In the genomic region with DNA sequence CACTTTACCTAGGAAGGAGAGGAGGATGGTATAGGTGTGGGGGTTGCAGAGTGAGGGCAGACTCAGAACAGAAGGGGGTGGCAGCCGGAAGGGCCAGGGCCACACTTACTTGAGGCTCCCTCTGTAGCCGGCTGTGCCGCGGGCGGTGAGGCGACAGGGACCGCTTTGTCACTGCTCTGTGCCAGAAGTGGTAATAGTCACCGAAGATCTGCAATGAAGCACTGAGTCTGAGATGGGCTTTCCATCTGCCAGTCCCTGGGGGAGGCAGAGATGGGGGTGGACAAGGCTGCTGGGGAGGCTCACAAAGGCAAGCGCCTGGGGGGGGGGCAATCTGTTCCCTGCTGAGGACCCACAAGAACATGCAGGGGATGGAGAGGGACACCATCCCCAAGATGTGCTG, we compare ENCODE assay signal across 24 mouse cellular contexts. TPM values are rescaled to one million over a fixed set of nuclear protein-coding genes. Genes with fewer than 3 reads are reported as not detected.
DNase-seq lines count a peak whose midpoint lies in the region; ATAC-seq and TF ChIP-seq lines count a peak whose summit lies in the region.
"Had no signal": no experiment of that assay in that cellular context is flagged by ENCODE, and none has a peak within 500 bp of the region (broad histone marks: within the 10 kb centered on the region; RNA-seq: fewer than 3 reads in every experiment).

No protein-coding gene starts in this region.

- peak; percentile 51 for ATAC-seq in frontal cortex, adult (ENCODE audit: low TSS enrichment)
- no peak for ATAC-seq in midbrain, embryonic 11.5 days (ENCODE audit: low FRiP score)
- no peak for ATAC-seq in midbrain, embryonic 15.5 days (replicated peaks)
- ATAC-seq in lung, postnatal 0 days = no peak
- ATAC-seq: forebrain, embryonic 14.5 days; liver, embryonic 12.5 days had no signal

- TF ChIP-seq EP300 in lung, postnatal 0 days (IDR thresholded peaks at IDR 0.05) = no peak

- H3K36me3 ChIP-seq in midbrain, embryonic 11.5 days (ENCODE audit: control insufficient read depth, insufficient read depth, low read length) = peaks cover 8% of the 10 kb centered on the region
- H3K36me3 ChIP-seq in midbrain, embryonic 15.5 days (replicated peaks) = peaks cover 18% of the 10 kb centered on the region
- H3K36me3 ChIP-seq in lung, postnatal 0 days (ENCODE audit: insufficient read depth, low read length) = peaks cover 32% of the 10 kb centered on the region; the same call in 1 of the 2 replicates

- no peak overlapping the region for H3K27ac ChIP-seq in midbrain, embryonic 11.5 days (ENCODE audit: low read depth, low read length)
- H3K27ac ChIP-seq in midbrain, embryonic 15.5 days = no peak overlapping the region
- H3K27ac ChIP-seq in lung, postnatal 0 days (ENCODE audit: low read length) = no peak overlapping the region
- H3K27ac ChIP-seq: embryonic facial prominence, embryonic 15.5 days; heart, embryonic 15.5 days; hindbrain, embryonic 13.5 days; kidney, postnatal 0 days; liver, embryonic 12.5 days; neural tube, embryonic 12.5 days had no signal

- no peak overlapping the region for H3K4me3 ChIP-seq in midbrain, embryonic 11.5 days (ENCODE audit: low read depth, low read length)
- no peak overlapping the region for H3K4me3 ChIP-seq in midbrain, embryonic 15.5 days
- no peak overlapping the region for H3K4me3 ChIP-seq in lung, postnatal 0 days (ENCODE audit: low read depth, low read length)
- H3K4me3 ChIP-seq: embryonic facial prominence, embryonic 15.5 days; heart, embryonic 15.5 days; hindbrain, embryonic 13.5 days; liver, embryonic 12.5 days; neural tube, embryonic 12.5 days had no signal

- no peak overlapping the region for H3K9ac ChIP-seq in midbrain, embryonic 11.5 days (ENCODE audit: low read length)
- H3K9ac ChIP-seq in midbrain, embryonic 15.5 days = no peak overlapping the region
- no peak overlapping the region for H3K9ac ChIP-seq in lung, postnatal 0 days (replicated peaks; ENCODE audit: low read depth)
- H3K9ac ChIP-seq: embryonic facial prominence, embryonic 15.5 days; heart, embryonic 15.5 days; liver, embryonic 12.5 days; neural tube, embryonic 12.5 days had no signal

- DNase-seq in frontal cortex, postnatal 25 days (ENCODE audit: low spot score in 2 of 2) = no peak
- DNase-seq in layer of hippocampus, adult 9-11 months = peak; percentile 59
- DNase-seq in layer of hippocampus, postnatal 14 days (ENCODE audit: low spot score in 2 of 2) = no peak
- peak; percentile 59 for DNase-seq in midbrain, embryonic 11.5 days (ENCODE audit: low spot score, missing footprints)
- DNase-seq in right cerebral cortex, postnatal 36 days (ENCODE audit: low spot score in 2 of 2) = peak; percentile 57 to 71
- no peak for DNase-seq in lung, postnatal 0 days (ENCODE audit: low spot score)
- DNase-seq: adrenal gland, postnatal 10 days; cerebellum, adult 9-10 months; gastrocnemius, postnatal 36 days; heart, postnatal 36 days; kidney, adult 18-20 months; lung, adult 18-20 months; lung, postnatal 14 days; midbrain, embryonic 14.5 days; spleen, adult 18-20 months had no signal

- no peaks in the 10 kb centered on the region for H3K9me3 ChIP-seq in midbrain, embryonic 11.5 days (ENCODE audit: control insufficient read depth, low read length)
- H3K9me3 ChIP-seq in midbrain, embryonic 15.5 days = no peaks in the 10 kb centered on the region
- no peaks in the 10 kb centered on the region for H3K9me3 ChIP-seq in lung, postnatal 0 days (ENCODE audit: low read length)
- H3K9me3 ChIP-seq: embryonic facial prominence, embryonic 15.5 days; heart, embryonic 15.5 days; hindbrain, embryonic 13.5 days; liver, embryonic 12.5 days; neural tube, embryonic 12.5 days had no signal

- no peak overlapping the region for H3K4me2 ChIP-seq in midbrain, embryonic 11.5 days
- H3K4me2 ChIP-seq in midbrain, embryonic 15.5 days = no peak overlapping the region
- no peak overlapping the region for H3K4me2 ChIP-seq in lung, postnatal 0 days (replicated peaks; ENCODE audit: low read depth, low read length)
- H3K4me2 ChIP-seq: embryonic facial prominence, embryonic 15.5 days; heart, embryonic 15.5 days; hindbrain, embryonic 13.5 days; liver, embryonic 12.5 days; neural tube, embryonic 12.5 days had no signal

- no peak for TF ChIP-seq CTCF in lung, postnatal 0 days (IDR thresholded peaks at IDR 0.05)

- no peaks in the 10 kb centered on the region for H3K27me3 ChIP-seq in midbrain, embryonic 11.5 days (ENCODE audit: control insufficient read depth, insufficient read depth, low read length)
- H3K27me3 ChIP-seq in midbrain, embryonic 15.5 days (replicated peaks) = no peaks in the 10 kb centered on the region
- no peaks in the 10 kb centered on the region for H3K27me3 ChIP-seq in lung, postnatal 0 days (replicated peaks; ENCODE audit: insufficient read depth, low read length)
- H3K27me3 ChIP-seq: embryonic facial prominence, embryonic 15.5 days; heart, embryonic 15.5 days; hindbrain, embryonic 13.5 days; neural tube, embryonic 12.5 days had no signal

- H3K4me1 ChIP-seq in midbrain, embryonic 11.5 days (ENCODE audit: control insufficient read depth, insufficient read depth, low read length) = peaks cover 11% of the 10 kb centered on the region
- peaks cover 22% of the 10 kb centered on the region for H3K4me1 ChIP-seq in midbrain, embryonic 15.5 days
- H3K4me1 ChIP-seq in lung, postnatal 0 days (ENCODE audit: insufficient read depth, low read depth, low read length) = peaks cover 18% of the 10 kb centered on the region; the same call in 1 of the 2 replicates

- 83% methylated on average over 9 of the region's 9 CpGs for WGBS in midbrain, embryonic 11.5 days
- 86% methylated on average over 9 of the region's 9 CpGs for WGBS in midbrain, embryonic 15.5 days
- 91% methylated on average over 9 of the region's 9 CpGs for WGBS in lung, postnatal 0 days

RNA-seq across cellular contexts. Expression of a gene that starts 7.2 kb away (rescaled TPM):
- total RNA-seq in layer of hippocampus, postnatal 14 days (2021) = 10 to 100 TPM; 48.7 to 50.3 TPM
- 2.7 TPM in 2 replicates for polyA plus RNA-seq in midbrain, embryonic 11.5 days (2014; fragmentation: Nextera tagmentation; extraction: Ambion mirVana)
- polyA plus RNA-seq in midbrain, embryonic 15.5 days (2015; fragmentation: Nextera tagmentation; extraction: Ambion mirVana) = 5.7 and 6.3 TPM in 2 replicates
- polyA plus RNA-seq in lung, postnatal 0 days (2015; fragmentation: Nextera tagmentation; extraction: Ambion mirVana) = 24.4 and 27.3 TPM in 2 replicates

RNA-seq across cellular contexts. Expression of a gene that starts 10.2 kb away (rescaled TPM):
- 1 to 10 TPM; 5.6 to 9.9 TPM for total RNA-seq in layer of hippocampus, postnatal 14 days (2021)
- 7.3 and 7.6 TPM in 2 replicates for polyA plus RNA-seq in midbrain, embryonic 11.5 days (2014; fragmentation: Nextera tagmentation; extraction: Ambion mirVana)
- polyA plus RNA-seq in midbrain, embryonic 15.5 days (2015; fragmentation: Nextera tagmentation; extraction: Ambion mirVana) = 4.4 and 4.8 TPM in 2 replicates
- polyA plus RNA-seq in lung, postnatal 0 days (2015; fragmentation: Nextera tagmentation; extraction: Ambion mirVana) = 23.5 and 26.4 TPM in 2 replicates

RNA-seq across cellular contexts. Expression of a gene that starts 26.8 kb away (rescaled TPM):
- total RNA-seq in layer of hippocampus, postnatal 14 days (2021) = 100 to 1,000 TPM; 124 to 139 TPM
- polyA plus RNA-seq in midbrain, embryonic 11.5 days (2014; fragmentation: Nextera tagmentation; extraction: Ambion mirVana) = 5.8 and 6.9 TPM in 2 replicates
- polyA plus RNA-seq in midbrain, embryonic 15.5 days (2015; fragmentation: Nextera tagmentation; extraction: Ambion mirVana) = 26.4 and 28.2 TPM in 2 replicates
- polyA plus RNA-seq in lung, postnatal 0 days (2015; fragmentation: Nextera tagmentation; extraction: Ambion mirVana) = 8.5 and 9.6 TPM in 2 replicates

RNA-seq across cellular contexts. Expression of a gene that starts 55.1 kb away (rescaled TPM):
- total RNA-seq in layer of hippocampus, postnatal 14 days (2021) = 10 to 100 TPM; 45.8 to 46.3 TPM
- 25.6 and 26.9 TPM in 2 replicates for polyA plus RNA-seq in midbrain, embryonic 11.5 days (2014; fragmentation: Nextera tagmentation; extraction: Ambion mirVana)
- polyA plus RNA-seq in midbrain, embryonic 15.5 days (2015; fragmentation: Nextera tagmentation; extraction: Ambion mirVana) = 22.1 and 26.4 TPM in 2 replicates
- polyA plus RNA-seq in lung, postnatal 0 days (2015; fragmentation: Nextera tagmentation; extraction: Ambion mirVana) = 8.5 and 9.2 TPM in 2 replicates

RNA-seq across cellular contexts. Expression of a gene that starts 57.2 kb away (rescaled TPM):
- total RNA-seq in layer of hippocampus, postnatal 14 days (2021) = 10 to 100 TPM; 40.6 to 47.9 TPM
- polyA plus RNA-seq in midbrain, embryonic 11.5 days (2014; fragmentation: Nextera tagmentation; extraction: Ambion mirVana) = 28.8 and 30.4 TPM in 2 replicates
- polyA plus RNA-seq in midbrain, embryonic 15.5 days (2015; fragmentation: Nextera tagmentation; extraction: Ambion mirVana) = 60.2 and 62.0 TPM in 2 replicates
- polyA plus RNA-seq in lung, postnatal 0 days (2015; fragmentation: Nextera tagmentation; extraction: Ambion mirVana) = 30.3 and 32.9 TPM in 2 replicates

Comparison
In these comparisons a context has a peak if more than half of its experiments do, and no peak if none do; other contexts are left out.
1. DNase-seq: peak in layer of hippocampus, adult 9-11 months (single experiment), midbrain, embryonic 11.5 days (single experiment) and right cerebral cortex, postnatal 36 days (2 of 2); none in frontal cortex, postnatal 25 days (0 of 2), layer of hippocampus, postnatal 14 days (0 of 2) and lung, postnatal 0 days (single experiment).